8 mouse cellular contexts compared by ENCODE assay signal in the genomic region with DNA sequence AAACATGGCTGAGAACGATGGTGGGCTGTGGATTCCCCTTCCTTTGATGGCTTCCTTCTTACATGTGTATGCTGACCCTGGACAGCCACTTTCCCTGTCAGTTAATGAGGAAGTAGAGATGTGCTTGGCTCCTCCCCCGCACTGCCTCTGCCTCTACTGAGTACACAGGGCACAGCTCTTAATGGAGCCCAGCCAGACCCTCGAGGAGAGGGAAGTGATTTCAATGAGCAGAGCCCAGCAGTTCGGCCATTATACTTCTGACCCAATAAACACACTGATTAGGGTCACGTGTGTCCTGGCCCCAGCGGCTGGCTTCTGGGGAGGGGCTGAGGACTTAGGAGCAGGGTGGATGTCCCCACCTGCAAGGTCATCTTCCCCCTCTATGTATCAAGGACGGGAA. TPM values are rescaled to one million over a fixed set of nuclear protein-coding genes. Genes with fewer than 3 reads are reported as not detected.
DNase-seq lines count a peak whose midpoint lies in the region; ATAC-seq lines count a peak whose summit lies in the region.
"Had no signal": no experiment of that assay in that cellular context is flagged by ENCODE, and none has a peak within 500 bp of the region (broad histone marks: within the 10 kb centered on the region; RNA-seq: fewer than 3 reads in every experiment).

No protein-coding gene starts in this region.

- no peak overlapping the region for H3K4me3 ChIP-seq in forebrain, embryonic 16.5 days (replicated peaks; ENCODE audit: low read length)
- no peak overlapping the region for H3K4me3 ChIP-seq in liver, embryonic 12.5 days

- WGBS in forebrain, embryonic 16.5 days = 25% methylated on average over 7 of the region's 7 CpGs
- WGBS in liver, embryonic 12.5 days (ENCODE audit: insufficient replicate concordance) = 28% methylated on average over 7 of the region's 7 CpGs

- H3K9ac ChIP-seq in forebrain, embryonic 16.5 days (replicated peaks; ENCODE audit: low read depth, low read length) = no peak overlapping the region
- H3K9ac ChIP-seq in liver, embryonic 12.5 days = no peak overlapping the region

- H3K4me2 ChIP-seq in forebrain, embryonic 16.5 days (ENCODE audit: low read length) = no peak overlapping the region
- no peak overlapping the region for H3K4me2 ChIP-seq in liver, embryonic 12.5 days

- H3K36me3 ChIP-seq in forebrain, embryonic 16.5 days (ENCODE audit: control insufficient read depth, insufficient read depth) = no peaks in the 10 kb centered on the region; the same call in 1 of the 2 replicates
- peaks cover 25% of the 10 kb centered on the region for H3K36me3 ChIP-seq in liver, embryonic 12.5 days

- DNase-seq in 416B (ENCODE audit: low read depth) (peak; percentile 50), A20 (ENCODE audit: low read depth, low spot score) (peak; percentile 48)
- peak; percentile 49 to 51 for DNase-seq in lung, postnatal 4 days
- DNase-seq in adrenal gland, postnatal 10 days = no peak
- DNase-seq in gastrocnemius, postnatal 14 days = no peak
- DNase-seq: adrenal gland, postnatal 25 days had no signal

- no peak overlapping the region for H3K27ac ChIP-seq in forebrain, embryonic 16.5 days (ENCODE audit: low read length)
- no peak overlapping the region for H3K27ac ChIP-seq in liver, embryonic 12.5 days

- no peaks in the 10 kb centered on the region for H3K27me3 ChIP-seq in forebrain, embryonic 16.5 days (replicated peaks; ENCODE audit: control insufficient read depth, insufficient read depth, low read length)
- H3K27me3 ChIP-seq in liver, embryonic 12.5 days (replicated peaks) = peaks cover 35% of the 10 kb centered on the region

- 0 out of 2 replicates have a peak, but pooled peaks have one; percentile 43 for ATAC-seq in forebrain, embryonic 16.5 days
- ATAC-seq in liver, embryonic 12.5 days = no peak

- peaks cover 11% of the 10 kb centered on the region for H3K4me1 ChIP-seq in forebrain, embryonic 16.5 days (replicated peaks; ENCODE audit: control insufficient read depth, insufficient read depth, low read length)
- H3K4me1 ChIP-seq in liver, embryonic 12.5 days = 0 out of 2 replicates have a peak, but pooled peaks cover 4% of the 10 kb centered on the region

- H3K9me3 ChIP-seq in forebrain, embryonic 16.5 days (ENCODE audit: control insufficient read depth, low read length) = no peaks in the 10 kb centered on the region
- no peaks in the 10 kb centered on the region for H3K9me3 ChIP-seq in liver, embryonic 12.5 days (replicated peaks)

- intact Hi-C loops in gastrocnemius, postnatal 14 days (cut with DNase I; ENCODE audit: low total_unique reads) = loop anchor here (2.0 to 10.0 kb wide), 2 partner anchors 69 to 201 kb away; no protein-coding TSS in a partner anchor

RNA-seq across cellular contexts. Expression of gene Cpne5, which starts 7.8 kb away (rescaled TPM):
- polyA plus RNA-seq in forebrain, embryonic 16.5 days (2015; fragmentation: Nextera tagmentation; extraction: Ambion mirVana) = 25.0 and 35.5 TPM in 2 replicates
- total RNA-seq in adrenal gland, postnatal 10 days (2021) = 1 to 10 TPM; 1.0 to 1.6 TPM
- polyA plus RNA-seq in liver, embryonic 12.5 days (2016; fragmentation: Nextera tagmentation; extraction: Ambion mirVana) = 0.18 and 0.33 TPM in 2 replicates
- total RNA-seq in gastrocnemius, postnatal 14 days (2021) = under 1 TPM; 0.07 to 0.39 TPM

RNA-seq across cellular contexts. Expression of gene Ppil1, which starts 18.3 kb away (rescaled TPM):
- 118 and 125 TPM in 2 replicates for polyA plus RNA-seq in forebrain, embryonic 16.5 days (2015; fragmentation: Nextera tagmentation; extraction: Ambion mirVana)
- total RNA-seq in adrenal gland, postnatal 10 days (2021) = 10 to 100 TPM; 24.6 to 27.9 TPM
- polyA plus RNA-seq in liver, embryonic 12.5 days (2016; fragmentation: Nextera tagmentation; extraction: Ambion mirVana) = 123 and 126 TPM in 2 replicates
- 1 to 10 TPM; 8.4 to 9.7 TPM for total RNA-seq in gastrocnemius, postnatal 14 days (2021)

RNA-seq across cellular contexts. Expression of gene BC004004, which starts 22.9 kb away (rescaled TPM):
- 102 and 108 TPM in 2 replicates for polyA plus RNA-seq in forebrain, embryonic 16.5 days (2015; fragmentation: Nextera tagmentation; extraction: Ambion mirVana)
- total RNA-seq in adrenal gland, postnatal 10 days (2021) = 100 to 1,000 TPM; 158 to 160 TPM
- 51.5 and 54.6 TPM in 2 replicates for polyA plus RNA-seq in liver, embryonic 12.5 days (2016; fragmentation: Nextera tagmentation; extraction: Ambion mirVana)
- 100 to 1,000 TPM; 115 TPM for total RNA-seq in gastrocnemius, postnatal 14 days (2021)

Comparison
In these comparisons a context has a peak if more than half of its experiments do, and no peak if none do; other contexts are left out.
1. DNase-seq: peak in 416B (single experiment), A20 (single experiment) and lung, postnatal 4 days (2 of 2); none in adrenal gland, postnatal 10 days (single experiment) and gastrocnemius, postnatal 14 days (single experiment).